Mouse (Mus musculus): ENCODE results near the gene Galnt14. TPM values are rescaled to one million over a fixed set of nuclear protein-coding genes. Genes with fewer than 3 reads are reported as not detected.

Gene Galnt14
- polyA plus RNA-seq, 1 experiment from 2014 or later = 0.10 TPM

DNA sequence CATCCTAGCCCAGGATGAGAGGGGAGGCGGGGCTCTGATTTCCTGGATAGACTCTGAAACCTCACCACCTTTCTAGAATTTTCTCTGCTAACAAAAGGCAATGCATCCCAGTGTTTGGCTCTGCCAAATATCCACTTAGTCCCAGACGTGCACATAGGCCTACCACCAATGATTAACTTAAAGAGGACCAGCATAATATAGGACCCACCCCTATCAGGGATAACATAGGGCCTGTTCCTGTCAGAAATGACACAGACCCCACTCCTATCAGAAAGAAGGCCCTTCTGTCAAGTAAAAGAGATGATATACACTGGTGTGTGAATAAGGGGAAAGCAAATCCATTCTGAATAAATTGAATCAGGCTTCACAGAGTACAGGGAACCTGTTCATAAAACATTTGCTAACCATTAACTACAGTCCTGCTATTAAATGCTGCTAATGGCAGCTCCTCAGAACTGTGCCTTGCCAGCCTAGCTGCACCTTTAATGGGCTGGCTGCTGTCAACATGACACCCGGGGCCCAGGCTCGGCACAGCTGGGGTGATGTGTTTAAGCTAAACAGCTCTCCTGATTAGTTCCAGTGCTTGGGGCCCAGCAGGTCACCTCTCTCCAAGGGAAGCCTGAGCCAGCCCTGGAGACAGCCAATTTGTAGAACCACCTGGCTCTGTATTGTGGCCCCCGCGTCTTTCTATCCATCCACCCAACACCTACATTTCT, 70.7 kb downstream of the Galnt14 start:
- ATAC-seq (ENCODE audit: low read depth) = no peak
- no peak overlapping the region for H3K4me3 ChIP-seq (ENCODE audit: low read length)
- H3K9me3 ChIP-seq (ENCODE audit: control insufficient read depth, low read length) = no peaks in the 10 kb centered on the region
- H3K27me3 ChIP-seq (ENCODE audit: control insufficient read depth, insufficient read depth, low read depth, low read length) = no peaks in the 10 kb centered on the region
- no peak overlapping the region for H3K27ac ChIP-seq (ENCODE audit: low read length)
- H3K36me3 ChIP-seq (ENCODE audit: control insufficient read depth, insufficient read depth, low read length) = no peaks in the 10 kb centered on the region
- H3K4me1 ChIP-seq (replicated peaks; ENCODE audit: control insufficient read depth, insufficient read depth, low read length) = no peaks in the 10 kb centered on the region
- 30% methylated on average over 6 of the region's 6 CpGs for WGBS
- no peak overlapping the region for H3K9ac ChIP-seq (ENCODE audit: low read length)
- H3K4me2 ChIP-seq (ENCODE audit: low read depth, low read length) = no peak overlapping the region

- no peak for ATAC-seq (ENCODE audit: low read depth)
- H3K27ac ChIP-seq (ENCODE audit: low read length) = no peak overlapping the region
- no peak overlapping the region for H3K9ac ChIP-seq (ENCODE audit: low read length)
- WGBS = 85% methylated on average over 5 of the region's 5 CpGs
- H3K27me3 ChIP-seq (ENCODE audit: control insufficient read depth, insufficient read depth, low read depth, low read length) = no peaks in the 10 kb centered on the region
- H3K4me1 ChIP-seq (replicated peaks; ENCODE audit: control insufficient read depth, insufficient read depth, low read length) = no peaks in the 10 kb centered on the region
- no peaks in the 10 kb centered on the region for H3K9me3 ChIP-seq (ENCODE audit: control insufficient read depth, low read length)
- H3K4me3 ChIP-seq (ENCODE audit: low read length) = no peak overlapping the region
- no peak overlapping the region for H3K4me2 ChIP-seq (ENCODE audit: low read depth, low read length)
- H3K36me3 ChIP-seq (ENCODE audit: control insufficient read depth, insufficient read depth, low read length) = no peaks in the 10 kb centered on the region
These were observed 73.3 kb downstream of the Galnt14 start for GRCm38 (mm10) chr17:73636988-73637387.

- no peak overlapping the region for H3K27ac ChIP-seq (ENCODE audit: low read length)
- H3K4me1 ChIP-seq (replicated peaks; ENCODE audit: control insufficient read depth, insufficient read depth, low read length) = no peaks in the 10 kb centered on the region
- no peaks in the 10 kb centered on the region for H3K36me3 ChIP-seq (ENCODE audit: control insufficient read depth, insufficient read depth, low read length)
- no peaks in the 10 kb centered on the region for H3K9me3 ChIP-seq (ENCODE audit: control insufficient read depth, low read length)
- H3K4me3 ChIP-seq (ENCODE audit: low read length) = no peak overlapping the region
- no peak overlapping the region for H3K4me2 ChIP-seq (ENCODE audit: low read depth, low read length)
- 57% methylated on average over 2 of the region's 2 CpGs for WGBS
- ATAC-seq (ENCODE audit: low read depth) = no peak
- H3K9ac ChIP-seq (ENCODE audit: low read length) = no peak overlapping the region
- H3K27me3 ChIP-seq (ENCODE audit: control insufficient read depth, insufficient read depth, low read depth, low read length) = no peaks in the 10 kb centered on the region
These were observed 75.4 kb downstream of the Galnt14 start for GRCm38 (mm10) chr17:73634896-73635295.

DNA sequence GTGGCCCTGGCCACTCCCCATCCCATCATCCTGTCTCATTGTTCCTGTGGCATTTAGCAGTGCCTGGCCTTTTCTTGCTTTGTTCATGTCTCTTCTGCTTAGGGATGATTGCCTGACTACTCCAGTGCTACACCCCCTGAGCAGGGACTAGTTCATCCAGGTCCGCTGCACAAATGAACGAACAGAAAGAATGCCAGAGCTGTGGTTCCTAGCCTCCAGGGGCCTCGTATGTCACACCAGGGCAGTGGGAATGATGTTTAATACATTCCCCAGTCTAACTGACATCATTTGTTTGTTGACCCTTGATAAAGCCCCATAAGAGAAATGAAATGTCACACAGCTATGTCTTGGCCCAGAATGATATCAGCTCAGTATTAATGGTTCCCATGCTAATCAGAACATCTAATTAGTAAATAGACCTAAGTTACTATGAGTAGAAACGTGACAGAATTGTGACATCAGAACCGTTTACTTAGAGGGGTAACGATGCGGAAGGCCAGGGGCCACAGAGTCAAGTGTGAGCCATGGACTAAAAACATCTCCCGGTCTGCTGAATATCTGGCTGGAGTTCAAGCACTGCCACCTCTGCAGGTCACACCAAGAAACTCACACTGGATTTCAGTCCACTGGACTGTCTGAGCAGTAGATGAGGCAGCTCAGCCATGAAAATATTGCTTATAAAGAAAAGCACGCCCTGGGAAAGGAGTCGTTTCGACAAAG, 76.1 kb downstream of the Galnt14 start:
- 54% methylated on average over 11 of the region's 11 CpGs for WGBS
- ATAC-seq (ENCODE audit: low read depth) = no peak
- H3K9ac ChIP-seq (ENCODE audit: low read length) = no peak overlapping the region

DNA sequence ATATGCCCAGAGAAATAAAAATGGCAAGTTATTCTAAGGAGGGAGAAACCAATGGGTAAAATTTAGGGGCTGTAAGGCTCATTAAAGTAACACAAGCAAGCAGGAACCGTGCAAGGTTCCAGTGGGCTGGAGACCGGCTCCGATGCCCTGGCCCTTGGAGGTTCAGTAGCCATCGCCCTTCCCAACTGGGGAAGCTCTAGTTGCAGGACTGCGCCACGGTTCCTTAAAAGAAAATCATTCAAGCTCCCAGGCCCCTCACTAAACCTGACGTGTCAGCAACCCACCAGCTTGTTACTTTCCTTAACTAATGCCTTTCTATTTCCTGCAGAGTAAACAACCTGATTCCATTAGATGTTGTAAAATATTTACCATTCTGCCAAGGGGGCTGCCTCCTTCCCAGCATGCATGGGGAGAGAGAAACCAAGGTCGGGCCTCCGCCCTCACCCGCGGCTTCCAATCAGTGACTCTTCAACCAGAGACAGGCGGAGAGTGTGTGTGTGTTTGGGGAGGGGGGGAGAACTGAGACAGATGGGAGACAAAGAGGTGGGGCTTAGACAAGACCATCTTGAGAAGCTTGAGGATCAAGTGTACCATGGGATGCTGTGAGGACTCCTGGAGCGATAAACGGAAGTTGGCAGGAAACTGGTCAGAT, 81.9 kb downstream of the Galnt14 start:
- H3K9ac ChIP-seq (ENCODE audit: low read length) = no peak overlapping the region
- no peaks in the 10 kb centered on the region for H3K27me3 ChIP-seq (ENCODE audit: control insufficient read depth, insufficient read depth, low read depth, low read length)
- no peaks in the 10 kb centered on the region for H3K9me3 ChIP-seq (ENCODE audit: control insufficient read depth, low read length)
- 69% methylated on average over 14 of the region's 14 CpGs for WGBS
- H3K27ac ChIP-seq (ENCODE audit: low read length) = no peak overlapping the region
- no peaks in the 10 kb centered on the region for H3K4me1 ChIP-seq (replicated peaks; ENCODE audit: control insufficient read depth, insufficient read depth, low read length)
- H3K4me3 ChIP-seq (ENCODE audit: low read length) = no peak overlapping the region
- ATAC-seq (ENCODE audit: low read depth) = no peak
- no peaks in the 10 kb centered on the region for H3K36me3 ChIP-seq (ENCODE audit: control insufficient read depth, insufficient read depth, low read length)
- no peak overlapping the region for H3K4me2 ChIP-seq (ENCODE audit: low read depth, low read length)

More for the DNA sequence above, 76.1 kb downstream of the Galnt14 start:
- H3K9me3 ChIP-seq (ENCODE audit: control insufficient read depth, low read length) = no peaks in the 10 kb centered on the region
- no peak overlapping the region for H3K27ac ChIP-seq (ENCODE audit: low read length)
- no peaks in the 10 kb centered on the region for H3K4me1 ChIP-seq (replicated peaks; ENCODE audit: control insufficient read depth, insufficient read depth, low read length)
- H3K4me3 ChIP-seq (ENCODE audit: low read length) = no peak overlapping the region
- no peaks in the 10 kb centered on the region for H3K27me3 ChIP-seq (ENCODE audit: control insufficient read depth, insufficient read depth, low read depth, low read length)
- H3K36me3 ChIP-seq (ENCODE audit: control insufficient read depth, insufficient read depth, low read length) = no peaks in the 10 kb centered on the region
- no peak overlapping the region for H3K4me2 ChIP-seq (ENCODE audit: low read depth, low read length)

- H3K27me3 ChIP-seq (ENCODE audit: control insufficient read depth, insufficient read depth, low read depth, low read length) = no peaks in the 10 kb centered on the region
- H3K27ac ChIP-seq (ENCODE audit: low read length) = no peak overlapping the region
- no peak overlapping the region for H3K4me2 ChIP-seq (ENCODE audit: low read depth, low read length)
- H3K4me3 ChIP-seq (ENCODE audit: low read length) = no peak overlapping the region
- no peak overlapping the region for H3K9ac ChIP-seq (ENCODE audit: low read length)
- no peaks in the 10 kb centered on the region for H3K36me3 ChIP-seq (ENCODE audit: control insufficient read depth, insufficient read depth, low read length)
- H3K4me1 ChIP-seq (replicated peaks; ENCODE audit: control insufficient read depth, insufficient read depth, low read length) = no peaks in the 10 kb centered on the region
- 71% methylated on average over 4 of the region's 4 CpGs for WGBS
- no peaks in the 10 kb centered on the region for H3K9me3 ChIP-seq (ENCODE audit: control insufficient read depth, low read length)
- ATAC-seq (ENCODE audit: low read depth) = no peak
These were observed 83.3 kb downstream of the Galnt14 start for GRCm38 (mm10) chr17:73626912-73627311.

- H3K4me1 ChIP-seq (replicated peaks; ENCODE audit: control insufficient read depth, insufficient read depth, low read length) = no peaks in the 10 kb centered on the region
- H3K9ac ChIP-seq (ENCODE audit: low read length) = no peak overlapping the region
- no peak overlapping the region for H3K4me2 ChIP-seq (ENCODE audit: low read depth, low read length)
- H3K36me3 ChIP-seq (ENCODE audit: control insufficient read depth, insufficient read depth, low read length) = no peaks in the 10 kb centered on the region
- WGBS = 82% methylated on average over 4 of the region's 4 CpGs
- no peak overlapping the region for H3K4me3 ChIP-seq (ENCODE audit: low read length)
- H3K27ac ChIP-seq (ENCODE audit: low read length) = no peak overlapping the region
- H3K9me3 ChIP-seq (ENCODE audit: control insufficient read depth, low read length) = no peaks in the 10 kb centered on the region
- ATAC-seq (ENCODE audit: low read depth) = no peak
- no peaks in the 10 kb centered on the region for H3K27me3 ChIP-seq (ENCODE audit: control insufficient read depth, insufficient read depth, low read depth, low read length)
These were observed 90.2 kb downstream of the Galnt14 start for GRCm38 (mm10) chr17:73620049-73620448.

- ATAC-seq (ENCODE audit: low read depth) = no peak
- no peak overlapping the region for H3K4me2 ChIP-seq (ENCODE audit: low read depth, low read length)
- H3K27me3 ChIP-seq (ENCODE audit: control insufficient read depth, insufficient read depth, low read depth, low read length) = no peaks in the 10 kb centered on the region
- no peaks in the 10 kb centered on the region for H3K9me3 ChIP-seq (ENCODE audit: control insufficient read depth, low read length)
- H3K4me1 ChIP-seq (replicated peaks; ENCODE audit: control insufficient read depth, insufficient read depth, low read length) = no peaks in the 10 kb centered on the region
- no peak overlapping the region for H3K4me3 ChIP-seq (ENCODE audit: low read length)
- H3K9ac ChIP-seq (ENCODE audit: low read length) = no peak overlapping the region
- no peaks in the 10 kb centered on the region for H3K36me3 ChIP-seq (ENCODE audit: control insufficient read depth, insufficient read depth, low read length)
- H3K27ac ChIP-seq (ENCODE audit: low read length) = no peak overlapping the region
- 45% methylated on average over 5 of the region's 5 CpGs for WGBS
These were observed 107.4 kb downstream of the Galnt14 start for GRCm38 (mm10) chr17:73602552-73603478.
